Mouse (Mus musculus): ENCODE data around the gene Rfx3.

Rfx3 gene

DNA sequence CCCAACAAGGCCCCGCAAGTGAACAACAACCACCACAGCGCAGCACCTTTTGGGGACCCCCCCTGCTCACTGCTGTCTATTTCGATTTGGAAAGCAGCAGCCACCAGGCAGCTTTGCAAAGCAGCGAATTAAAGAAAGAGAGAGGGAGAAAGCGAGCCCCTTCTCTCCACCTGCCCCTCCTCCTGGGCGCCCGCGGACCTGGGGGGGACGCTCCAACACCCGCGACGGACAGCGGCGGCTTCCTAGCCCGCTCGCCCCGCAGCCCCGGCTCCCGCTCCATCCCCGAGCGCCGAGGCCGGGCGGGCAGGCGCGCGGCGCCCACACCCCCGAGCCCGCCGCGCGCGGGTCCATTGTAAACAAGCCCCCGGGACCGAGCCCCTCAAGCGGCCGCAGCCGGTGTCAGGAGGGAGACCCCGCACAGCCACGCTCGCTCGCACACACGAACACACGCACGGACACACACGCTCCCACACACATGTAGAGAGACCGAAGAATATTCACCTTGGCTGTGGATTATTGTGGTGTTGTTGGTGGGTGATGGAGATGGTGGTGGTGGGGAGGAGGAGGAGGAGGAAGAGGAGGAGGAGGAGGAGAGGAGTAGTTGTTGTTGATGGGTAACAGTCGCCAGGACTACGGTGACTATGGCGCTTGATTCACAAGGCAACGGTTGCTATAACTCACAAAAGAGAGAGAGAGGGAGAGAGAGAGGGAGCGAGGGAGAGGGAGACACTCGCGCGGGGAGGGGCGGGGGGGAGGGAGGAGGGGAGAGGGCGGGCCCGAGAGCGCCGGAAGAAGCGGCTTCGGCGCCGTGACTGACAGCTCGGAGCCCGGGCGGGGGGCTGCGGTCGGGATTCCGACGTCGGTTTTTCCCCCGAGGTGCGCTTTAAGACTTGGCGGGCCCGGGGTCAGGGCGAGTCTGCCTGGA lies at the start of gene Rfx3:
TSS of gene Rfx3 (minus strand) at position 696 of the 925 bp plus-strand sequence.
- DNase-seq, result peak; percentile 59 to 61

DNA sequence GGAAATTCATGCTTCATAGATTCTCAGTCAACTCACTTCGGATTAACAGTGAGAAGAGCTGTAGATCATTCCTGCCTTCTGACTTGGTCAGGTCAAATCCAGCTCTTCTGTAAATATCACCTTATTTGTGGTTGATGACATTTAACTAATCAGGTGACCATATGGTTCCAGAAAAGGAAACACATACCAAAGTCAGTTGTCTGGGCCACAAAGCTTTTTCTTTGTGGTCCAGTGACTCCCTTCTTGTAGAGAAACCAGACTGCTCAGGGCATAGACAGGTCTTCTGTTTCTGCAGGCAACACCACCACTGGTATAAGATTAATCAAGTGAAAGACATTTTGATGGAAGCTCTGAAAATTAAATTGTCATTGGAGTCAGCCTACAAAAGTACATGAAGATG lies 41.1 kb upstream of the Rfx3 start:
- DNase-seq, result no peak

DNA sequence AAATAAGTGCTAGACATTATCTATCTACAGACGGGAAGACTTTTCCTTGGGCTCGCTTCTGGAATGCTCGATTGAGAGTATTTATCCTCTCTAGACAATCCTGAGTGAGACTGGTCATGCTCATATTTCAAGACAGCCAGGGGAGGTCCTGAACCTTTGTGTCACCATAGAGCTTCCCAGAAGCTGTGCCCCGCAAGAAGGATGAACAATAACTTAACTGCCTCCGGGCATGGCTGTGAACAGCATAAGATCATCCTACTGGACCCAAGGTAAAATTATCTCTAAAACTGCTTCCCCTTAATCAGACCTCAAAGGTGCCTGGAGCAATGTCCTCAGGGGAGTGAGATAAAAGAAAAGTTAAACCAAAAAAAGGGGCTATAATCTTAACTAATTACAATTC lies 40.6 kb upstream of the Rfx3 start:
- DNase-seq, result no peak

DNA sequence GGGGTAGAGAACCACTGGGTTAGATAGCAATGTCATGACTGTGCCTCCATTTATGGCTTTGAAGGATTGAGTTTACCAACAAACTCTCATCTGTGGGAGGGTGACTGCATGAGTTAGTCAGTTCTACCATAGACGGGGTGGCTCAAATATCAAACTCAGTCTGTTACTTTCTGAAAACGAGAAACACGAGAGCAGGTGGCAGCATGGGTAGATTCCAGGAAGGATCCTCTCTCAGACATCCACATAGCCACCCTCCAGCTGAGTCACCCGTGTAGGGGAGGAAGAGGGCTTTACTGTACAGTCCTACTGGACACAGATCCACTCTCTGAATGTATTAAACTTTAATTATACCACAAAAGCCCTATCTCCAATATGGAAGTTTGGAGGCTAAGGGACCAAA lies 38.3 kb upstream of the Rfx3 start:
- no peak for DNase-seq

DNA sequence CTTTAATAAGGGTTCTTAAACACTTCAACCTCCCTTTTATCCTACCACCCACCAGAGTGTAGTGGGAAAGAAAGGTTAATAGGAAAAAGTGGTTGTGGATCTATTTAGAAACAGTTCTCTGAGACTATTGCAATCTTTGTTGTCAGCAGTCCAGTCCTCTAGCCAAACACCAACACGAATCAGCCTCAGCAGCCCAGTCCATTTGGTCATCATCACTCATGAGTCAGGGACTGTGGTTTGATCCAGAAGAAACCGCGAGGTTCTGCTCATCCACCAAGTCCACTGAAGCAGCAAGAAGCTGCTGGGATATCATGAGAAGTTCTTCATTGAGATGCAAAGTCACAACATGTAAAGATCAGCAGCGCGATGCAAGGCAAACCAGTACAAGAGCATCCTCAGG lies 35.8 kb upstream of the Rfx3 start:
- no peak for DNase-seq

DNA sequence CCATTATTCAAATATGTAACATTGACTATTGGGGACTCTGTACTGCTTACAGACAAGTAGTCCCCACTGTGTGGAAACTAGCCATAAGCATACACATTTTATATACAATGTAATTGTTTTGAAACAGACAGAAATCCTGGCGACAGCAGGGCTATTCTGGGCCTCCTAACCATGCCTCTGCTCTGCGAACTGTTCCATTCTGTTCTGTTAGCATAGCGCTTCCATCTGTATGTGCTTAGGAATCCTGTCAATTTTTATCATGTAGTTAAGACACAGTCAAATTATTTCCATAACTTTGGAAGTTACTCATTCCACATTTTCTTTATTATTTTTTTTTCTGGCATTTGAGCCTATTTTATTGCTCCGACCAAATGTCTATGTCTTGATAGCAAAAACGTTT lies 34.0 kb upstream of the Rfx3 start:
- no peak for DNase-seq

DNA sequence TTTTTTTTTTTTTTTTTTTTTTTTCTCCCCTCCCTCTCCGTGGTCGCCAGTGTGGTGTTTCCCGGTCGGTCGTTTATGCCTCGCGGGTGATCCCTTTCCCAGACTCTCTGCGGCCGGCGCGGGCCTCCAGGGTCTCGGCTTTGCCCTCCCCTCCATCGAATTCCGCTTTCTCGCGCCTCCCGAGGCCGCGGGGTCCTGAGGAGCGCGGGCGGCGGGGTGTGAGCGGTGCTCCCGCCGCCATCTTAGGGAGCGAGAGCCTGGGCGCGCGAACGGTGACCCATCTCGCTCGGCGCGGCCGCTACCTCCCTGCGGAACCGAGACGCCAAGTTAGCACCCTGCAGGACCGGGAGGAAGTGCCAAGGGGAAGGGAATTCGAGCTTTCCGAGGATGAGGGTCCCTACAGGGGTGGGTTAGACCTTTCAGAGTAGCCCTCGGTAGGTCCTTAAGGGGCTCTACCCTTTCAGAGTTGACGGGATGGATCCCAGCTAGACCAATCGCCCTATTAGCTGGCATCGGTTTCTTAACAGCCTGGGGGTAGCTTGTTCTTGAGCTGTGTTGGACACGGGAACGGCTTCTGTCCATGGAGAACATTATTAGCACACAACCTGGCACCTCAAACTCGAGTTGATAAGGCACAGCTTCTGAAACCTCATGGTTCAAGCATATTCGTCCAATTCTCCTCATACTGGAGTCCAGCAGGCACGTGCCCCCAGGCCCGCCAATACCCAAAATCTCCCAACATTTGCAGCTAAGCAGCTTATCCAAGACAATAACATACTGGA lies 943 bp upstream of the Rfx3 start:
- DNase-seq, result peak; percentile 79 to 86

DNA sequence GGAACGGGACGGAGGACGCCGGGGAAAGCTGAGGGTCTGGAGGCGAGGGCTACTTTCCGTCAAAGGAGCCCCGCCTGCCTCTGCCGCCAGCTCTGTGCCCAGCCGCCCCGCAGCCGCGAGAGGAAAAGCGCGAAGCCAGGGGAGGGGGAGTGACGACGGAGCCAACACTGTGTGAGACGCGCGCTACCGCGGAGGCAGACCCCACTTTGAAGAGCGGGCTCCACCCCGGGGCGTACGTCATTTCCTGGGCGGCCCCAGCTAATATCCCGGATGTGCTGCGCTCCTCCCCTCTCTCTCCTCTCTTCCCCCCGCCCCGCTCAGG lies 391 bp upstream of the Rfx3 start:
- peak; percentile 97 to 98 for DNase-seq

DNA sequence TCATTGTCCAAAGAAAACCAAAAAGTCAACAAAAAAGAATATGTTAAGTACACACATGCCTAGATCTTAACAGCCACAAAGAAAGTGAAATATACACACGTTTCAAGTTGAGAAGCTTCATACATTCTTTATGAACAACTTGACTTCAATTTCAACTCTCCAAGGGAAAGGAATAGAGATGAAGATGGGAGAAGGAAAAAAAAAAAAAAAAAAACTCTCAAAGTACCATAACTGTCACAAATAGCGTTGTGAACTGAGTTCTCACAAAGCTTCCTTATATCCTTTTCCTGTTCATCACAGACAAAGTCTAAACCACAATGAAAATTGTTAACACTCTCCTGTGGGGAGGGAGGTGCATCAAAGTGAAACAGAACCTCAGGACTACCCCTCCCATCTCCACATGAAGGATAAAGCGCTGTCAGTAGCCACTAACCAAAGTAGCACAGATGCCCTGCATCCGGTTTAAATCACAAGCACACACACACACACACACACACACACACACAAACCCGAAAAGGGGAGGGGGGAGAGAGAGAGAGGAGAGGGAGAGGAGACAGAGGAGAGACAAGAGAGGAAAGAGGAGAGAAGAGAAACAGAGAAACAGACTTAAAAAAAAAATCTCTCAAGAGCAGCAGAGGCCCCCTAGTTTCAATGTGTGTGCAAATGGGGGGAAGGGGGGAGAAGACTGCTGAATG lies 1.2 kb downstream of the Rfx3 start:
- DNase-seq, result peak; percentile 49 to 52

DNA sequence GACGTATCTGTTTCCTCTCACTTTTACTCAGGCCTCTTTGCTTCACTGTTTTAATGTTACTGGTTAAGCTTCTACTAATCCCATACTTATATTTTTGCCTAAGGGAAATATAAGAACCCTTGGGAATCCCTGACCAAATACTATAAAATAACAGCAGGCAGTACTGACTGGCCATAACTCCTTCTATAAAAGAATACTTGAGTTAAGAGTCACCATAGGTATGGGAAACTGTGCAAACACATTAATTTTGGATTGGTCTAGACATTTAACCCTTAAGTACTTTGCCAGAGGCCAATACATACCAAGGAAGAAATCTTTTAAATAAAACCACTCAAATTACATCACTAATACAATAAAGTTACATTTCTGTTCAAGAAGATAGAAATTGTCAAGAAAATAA lies 6.8 kb downstream of the Rfx3 start:
- DNase-seq, result no peak

DNA sequence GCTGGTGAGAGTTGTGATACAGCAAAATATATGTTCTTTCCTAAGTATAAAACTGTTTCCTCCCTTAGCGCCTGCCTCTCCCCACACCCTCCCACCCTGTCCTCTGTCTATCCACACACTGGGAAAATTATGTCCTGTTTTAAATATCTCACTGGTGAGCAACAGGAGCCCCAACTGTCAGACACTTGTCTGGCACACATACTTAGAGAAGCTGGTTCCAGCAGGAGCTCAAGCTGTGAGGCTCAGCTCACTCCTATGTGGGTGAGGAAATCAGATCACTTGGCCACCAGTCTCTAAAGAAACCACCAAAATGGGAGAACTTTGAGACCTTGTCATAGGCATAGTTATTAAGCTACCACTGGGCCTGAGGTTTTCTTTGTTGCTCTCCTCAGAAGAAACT lies 7.5 kb downstream of the Rfx3 start:
- no peak for DNase-seq

DNA sequence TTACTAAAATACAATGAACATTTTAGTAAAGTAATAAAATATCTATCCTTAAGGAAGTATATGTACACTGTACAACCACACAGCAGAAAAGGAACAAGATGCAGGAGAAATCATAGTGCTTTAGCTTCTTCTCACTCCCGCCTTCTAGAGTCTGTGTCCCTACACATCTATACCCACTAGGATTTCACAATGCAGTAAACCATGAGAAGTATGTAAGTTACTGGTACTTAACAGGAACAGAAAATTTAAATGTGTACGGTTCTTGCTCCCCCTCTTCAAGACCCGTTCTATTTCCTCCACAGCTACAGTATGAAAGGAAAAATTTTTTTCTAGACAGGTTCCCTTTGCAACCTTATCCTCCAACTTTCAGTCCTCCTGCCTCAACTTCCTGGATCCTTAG lies 8.3 kb downstream of the Rfx3 start:
- DNase-seq, result no peak

DNA sequence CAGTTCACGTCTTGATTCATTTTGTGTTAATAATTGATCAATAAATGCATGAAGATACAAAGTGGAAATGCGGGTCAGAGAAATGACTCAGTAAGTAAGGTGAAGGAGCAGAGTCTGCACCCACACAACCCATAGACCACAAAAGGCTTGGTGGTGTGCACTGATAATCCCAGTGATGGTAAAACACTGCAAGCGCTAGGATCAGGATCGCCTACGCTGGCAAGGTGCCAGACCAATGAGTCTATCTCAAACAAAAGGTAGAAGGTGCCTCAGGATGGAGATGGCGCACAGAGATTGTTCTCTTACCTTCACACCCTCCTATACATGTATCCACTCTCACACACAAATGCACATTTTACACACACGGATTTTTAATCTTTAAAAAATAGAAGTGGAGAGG lies 18.2 kb downstream of the Rfx3 start:
- no peak for DNase-seq

DNA sequence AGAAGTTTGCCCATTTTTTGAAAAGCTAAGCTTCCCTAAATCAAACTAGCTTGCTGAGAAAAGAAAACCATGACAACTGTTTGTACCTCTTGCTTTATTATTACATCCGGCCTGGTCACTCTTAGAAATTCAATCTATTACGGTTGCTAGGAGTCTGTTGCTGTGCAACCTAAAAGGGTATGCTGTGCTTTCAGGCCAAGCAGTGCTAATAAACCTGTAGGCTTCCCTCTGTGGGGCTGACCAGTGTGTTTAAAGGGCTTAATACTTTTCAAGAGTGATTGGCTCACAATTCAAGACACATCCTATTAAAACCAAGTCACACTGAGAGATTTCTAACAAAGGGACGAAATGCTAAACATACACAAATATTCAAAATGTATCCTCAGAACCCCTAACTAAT lies 22.2 kb downstream of the Rfx3 start:
- DNase-seq, result no peak

DNA sequence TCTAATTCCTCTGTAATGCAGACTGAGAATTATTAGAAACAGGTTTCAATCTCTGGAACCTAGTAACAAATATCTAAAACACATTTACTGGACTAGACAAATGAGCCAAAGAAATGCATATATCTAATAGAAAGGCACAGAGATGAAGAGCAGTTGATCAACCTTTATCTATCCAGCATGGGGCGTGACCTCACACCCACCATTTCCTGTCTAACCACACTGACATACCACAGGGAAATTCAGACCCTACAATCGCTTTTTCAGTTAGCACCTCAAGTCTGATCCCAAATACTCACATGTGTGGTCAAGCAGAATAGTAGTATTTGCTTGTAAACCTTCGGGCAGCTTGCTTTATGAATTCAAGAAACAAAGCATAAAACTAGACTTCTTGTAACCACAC lies 43.4 kb downstream of the Rfx3 start:
- DNase-seq, result no peak

DNA sequence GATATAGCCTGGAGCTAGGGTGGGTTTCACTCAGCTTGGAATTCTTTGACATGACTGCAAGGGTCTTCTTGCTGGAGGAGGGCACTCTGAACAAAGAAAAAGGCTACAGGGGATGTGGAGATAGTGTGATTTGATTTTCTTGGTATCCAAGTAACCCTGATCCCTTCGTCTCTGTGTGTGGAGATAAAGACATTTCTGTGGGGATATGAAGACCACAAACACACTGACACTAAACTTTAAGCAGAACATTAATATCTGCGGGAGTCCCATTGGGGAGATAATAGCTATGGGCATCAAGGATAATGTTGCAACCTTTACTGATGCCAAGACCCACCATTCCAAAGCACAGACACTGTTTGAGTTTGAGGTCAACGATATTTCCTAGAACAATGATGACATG lies 49.7 kb downstream of the Rfx3 start:
- DNase-seq, result no peak

DNA sequence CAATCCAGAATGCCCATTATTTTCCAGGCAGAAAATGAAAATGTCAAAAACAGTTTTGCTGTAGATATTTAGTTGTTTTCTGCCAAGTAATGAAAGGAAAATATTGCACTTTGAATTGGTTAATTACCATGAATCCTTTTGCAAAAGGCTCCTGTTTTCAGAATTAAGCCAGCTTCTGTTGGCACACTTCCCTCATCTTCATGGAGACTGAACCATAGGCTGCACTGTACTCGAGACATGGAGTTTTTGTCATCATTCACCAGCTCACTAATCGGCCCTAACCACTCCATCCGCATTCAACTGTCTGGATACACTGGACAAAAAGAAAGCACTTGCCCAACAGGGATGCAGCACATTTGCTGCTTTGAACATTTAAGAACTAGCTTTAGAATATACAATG lies 75.5 kb downstream of the Rfx3 start:
- DNase-seq, result no peak

DNA sequence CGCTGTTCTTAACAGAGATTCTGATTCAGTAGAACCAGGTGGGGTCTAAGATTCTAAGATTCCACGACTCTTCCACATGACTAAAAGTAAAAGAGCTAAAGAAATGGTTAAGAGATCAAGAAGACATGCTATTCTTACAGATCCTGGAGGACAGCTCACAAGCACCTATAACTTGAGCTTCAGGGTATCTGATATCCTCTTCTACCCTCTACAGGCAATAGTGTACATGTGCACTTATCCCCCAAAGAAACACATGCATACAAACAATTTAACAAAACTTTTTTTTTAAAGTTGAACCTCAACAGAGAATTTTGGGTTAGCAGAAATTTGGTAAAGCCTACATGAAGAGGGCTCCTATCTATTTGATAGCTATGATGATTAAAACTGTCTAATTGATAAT lies 79.8 kb downstream of the Rfx3 start:
- no peak for DNase-seq

DNA sequence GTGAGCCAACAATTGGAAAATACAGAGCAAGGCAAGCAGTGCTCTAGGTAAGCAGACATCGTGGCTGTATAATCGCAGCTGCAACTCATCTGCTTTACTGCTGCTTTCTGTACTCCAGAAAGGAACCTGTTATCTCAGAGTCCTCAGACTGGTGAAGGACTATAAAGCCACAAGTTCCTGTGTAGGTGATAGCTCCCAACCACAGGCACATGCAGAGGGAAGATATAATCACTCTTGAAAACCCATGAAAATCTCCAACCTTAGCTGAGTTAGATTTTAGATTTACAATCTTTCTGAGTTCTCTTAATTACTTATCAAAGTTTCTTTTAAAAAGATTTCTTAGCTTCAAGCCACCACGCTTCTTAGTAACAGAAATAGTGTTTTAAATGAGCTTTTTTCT lies 84.6 kb downstream of the Rfx3 start:
- DNase-seq, result no peak

DNA sequence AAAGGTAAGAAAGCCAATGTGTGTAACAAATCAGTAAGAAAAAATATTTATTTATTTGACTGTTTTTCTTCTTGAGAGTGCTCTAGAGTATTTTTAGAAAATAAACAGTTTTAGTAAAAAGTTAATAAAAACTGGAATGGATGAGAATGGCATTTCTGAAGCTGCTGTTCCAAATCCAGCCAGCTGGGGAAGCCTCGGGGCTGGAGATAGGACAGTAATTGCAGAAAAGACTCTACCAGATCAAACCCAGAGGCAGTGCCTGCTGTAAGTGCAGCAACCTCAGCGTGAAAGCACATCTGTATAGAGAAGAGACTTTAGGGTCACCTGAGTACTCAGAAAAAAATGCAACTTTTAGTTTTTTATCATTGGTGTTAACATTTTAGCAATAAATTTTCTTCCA lies 91.9 kb downstream of the Rfx3 start:
- DNase-seq, result peak in 1 of 2 experiments; percentile 3

DNA sequence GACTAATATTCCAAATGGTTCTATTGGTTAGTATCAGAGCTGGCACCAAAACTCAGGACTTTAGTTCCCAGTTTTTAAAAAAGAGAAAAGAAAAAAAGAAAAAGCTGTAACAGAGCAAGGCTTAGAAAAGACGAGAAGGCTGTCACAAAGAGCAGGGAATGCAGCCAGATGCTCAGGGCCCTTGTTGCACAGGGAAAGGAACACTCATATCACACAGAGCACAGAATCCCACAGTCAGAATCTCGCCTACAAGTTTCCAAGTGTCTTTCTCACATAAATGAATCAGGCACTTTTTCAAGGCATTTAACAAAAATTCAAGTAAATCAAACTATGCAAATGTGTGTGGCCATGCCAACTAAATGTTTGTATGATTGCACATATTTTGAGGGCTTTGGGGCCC lies 94.5 kb downstream of the Rfx3 start:
- no peak for DNase-seq

DNA sequence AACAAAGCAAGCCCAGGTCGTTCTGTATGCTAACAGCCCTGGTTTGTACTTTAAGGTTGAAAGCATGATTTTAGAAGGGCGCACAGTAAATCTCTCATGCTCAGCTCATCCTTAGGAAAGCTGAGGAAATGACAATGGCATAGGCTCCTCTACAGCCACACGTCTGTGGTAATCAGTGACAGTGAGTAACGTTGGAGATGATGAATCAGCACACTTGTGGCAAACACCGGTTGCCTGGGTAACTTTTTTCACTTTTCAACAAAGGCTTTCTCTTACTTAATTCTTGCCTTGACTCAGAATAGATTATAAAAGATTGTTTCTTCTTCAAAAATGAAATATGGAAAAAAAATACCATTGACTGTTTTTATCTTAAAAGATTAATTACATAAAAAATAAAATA lies 104.0 kb downstream of the Rfx3 start:
- no peak for DNase-seq

DNA sequence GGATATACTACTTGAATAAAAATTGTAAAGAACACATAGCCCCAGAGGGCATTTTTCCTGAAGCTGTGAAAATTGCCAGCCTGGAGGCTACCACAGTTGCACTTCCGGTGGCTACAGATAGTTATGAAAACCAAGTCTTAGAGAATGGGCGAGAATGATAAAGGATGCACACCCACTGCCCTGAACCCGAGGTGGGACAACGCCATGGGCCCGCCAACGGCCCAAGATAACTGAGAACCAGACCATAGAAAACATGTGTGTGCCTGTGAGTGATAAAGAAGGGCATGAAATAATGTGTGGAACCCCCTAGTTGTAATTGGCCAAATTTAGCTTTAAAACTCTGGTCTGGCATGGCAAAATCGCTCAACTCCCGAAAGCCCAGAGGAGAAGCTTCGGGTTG lies 105.0 kb downstream of the Rfx3 start:
- no peak for DNase-seq

DNA sequence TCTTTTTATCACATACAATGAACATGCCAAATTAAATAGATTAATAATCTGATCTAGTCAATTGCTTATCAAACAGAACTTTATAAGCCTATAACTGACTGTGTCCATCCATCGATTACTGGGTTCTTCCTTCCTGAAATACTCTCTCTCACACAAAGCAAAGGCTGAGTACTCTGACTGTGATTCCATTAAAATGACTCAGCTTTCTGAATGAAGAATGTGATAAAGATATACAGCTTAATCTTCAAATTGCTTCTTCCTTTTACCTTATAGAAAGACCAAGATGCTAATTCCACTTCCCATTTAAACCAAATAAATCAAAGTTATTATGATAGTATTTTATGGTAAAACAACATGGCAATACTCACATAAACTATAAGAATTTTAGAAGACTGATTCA lies 105.8 kb downstream of the Rfx3 start:
- DNase-seq, result no peak

All from B cell, adult 2 months (primary cell).